Mouse (Mus musculus): ENCODE measurements at regions not wholly inside any gene's neighbourhood (a gene's known extent, or its start where the extent isn't known, plus 50 kb on each side); places are given as distances from the start of the nearest gene placed in this dataset.

- TF ChIP-seq CTCF (IDR thresholded peaks at IDR 0.05; ENCODE audit: low read depth, low read length) (no peak), EP300 (IDR thresholded peaks at IDR 0.05; ENCODE audit: insufficient read depth, low read depth, low read length) (no peak), POLR2A (IDR thresholded peaks at IDR 0.05; ENCODE audit: insufficient read depth, low read length) (no peak)
Measured at GRCm38 (mm10) chr2:64691444-64691843, 333.3 kb downstream of the Grb14 start.

Measured in ES-Bruce4 (cell line).